Mouse (Mus musculus): Measurements from ENCODE around the gene Ahsa2.
A peak's percentile ranks its signal among the peaks of the same experiment; 100 is the strongest.
"Not testable (repeated sequence)": the region's sequence is repeated elsewhere in the genome, so short reads cannot be mapped to it uniquely, and the experiment has no call there.

Ahsa2 gene

DNA sequence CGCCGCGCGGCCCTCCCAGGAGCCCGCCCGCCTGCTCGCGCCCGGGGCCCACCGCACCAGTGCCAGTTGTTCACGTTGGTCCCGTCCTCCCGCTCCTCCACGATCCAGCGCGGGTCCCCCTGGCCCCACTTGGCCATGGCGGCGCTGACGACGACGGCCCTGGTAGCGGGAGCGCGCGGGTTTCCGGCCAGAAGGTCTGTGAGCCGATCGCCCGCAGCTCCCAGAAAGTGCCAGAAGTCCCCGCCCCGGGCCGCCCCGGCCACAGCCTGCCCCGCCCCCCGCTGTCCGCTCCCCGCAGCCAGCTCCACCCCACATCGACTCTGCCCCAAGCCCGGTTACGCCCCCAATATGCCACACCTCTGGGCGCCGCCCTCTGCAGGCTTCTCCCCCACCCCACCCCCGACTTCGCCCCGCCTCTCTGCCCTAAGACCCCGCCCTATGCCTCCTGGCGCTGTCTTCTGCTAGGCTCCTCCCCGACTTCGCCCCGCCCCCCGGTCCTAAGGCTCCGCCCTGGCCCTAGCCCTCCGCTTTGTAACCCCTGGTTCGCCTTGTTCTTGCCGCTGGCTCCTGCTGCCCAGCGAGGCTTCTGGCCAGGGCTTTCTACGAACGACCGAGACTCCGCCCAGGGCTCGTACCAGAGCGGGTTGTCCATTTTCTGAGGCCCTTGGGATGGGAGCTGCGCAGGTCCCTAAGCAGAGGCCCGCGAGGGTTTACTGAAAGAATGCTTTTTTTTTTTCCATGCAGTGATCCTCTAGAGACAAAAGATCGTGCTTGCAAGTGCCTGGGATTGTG lies at the start of gene Ahsa2:
Ahsa2 (minus strand) TSS at position 313 of the 792 bp plus-strand sequence.
- peak; percentile 97 to 99 for DNase-seq

DNA sequence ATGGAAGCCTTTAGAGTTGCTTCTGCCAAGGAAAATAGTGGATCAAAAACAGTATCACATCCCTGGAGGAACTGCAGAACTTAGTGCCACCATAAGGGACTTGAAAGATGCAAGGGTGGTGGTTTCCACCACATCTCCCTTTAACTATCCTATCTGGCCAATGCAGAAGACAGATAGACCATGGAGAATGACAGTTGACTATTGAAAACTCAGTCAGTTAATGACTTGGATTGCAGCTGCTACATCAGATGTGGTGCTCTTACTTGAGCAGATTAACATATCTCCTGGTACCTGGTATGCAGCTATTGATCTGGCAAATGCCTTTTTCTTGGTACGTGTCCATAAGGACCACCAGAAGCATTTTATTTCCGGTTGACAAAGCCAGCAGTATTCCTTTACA lies 39.6 kb upstream of the Ahsa2 start:
- DNase-seq = no peak

DNA sequence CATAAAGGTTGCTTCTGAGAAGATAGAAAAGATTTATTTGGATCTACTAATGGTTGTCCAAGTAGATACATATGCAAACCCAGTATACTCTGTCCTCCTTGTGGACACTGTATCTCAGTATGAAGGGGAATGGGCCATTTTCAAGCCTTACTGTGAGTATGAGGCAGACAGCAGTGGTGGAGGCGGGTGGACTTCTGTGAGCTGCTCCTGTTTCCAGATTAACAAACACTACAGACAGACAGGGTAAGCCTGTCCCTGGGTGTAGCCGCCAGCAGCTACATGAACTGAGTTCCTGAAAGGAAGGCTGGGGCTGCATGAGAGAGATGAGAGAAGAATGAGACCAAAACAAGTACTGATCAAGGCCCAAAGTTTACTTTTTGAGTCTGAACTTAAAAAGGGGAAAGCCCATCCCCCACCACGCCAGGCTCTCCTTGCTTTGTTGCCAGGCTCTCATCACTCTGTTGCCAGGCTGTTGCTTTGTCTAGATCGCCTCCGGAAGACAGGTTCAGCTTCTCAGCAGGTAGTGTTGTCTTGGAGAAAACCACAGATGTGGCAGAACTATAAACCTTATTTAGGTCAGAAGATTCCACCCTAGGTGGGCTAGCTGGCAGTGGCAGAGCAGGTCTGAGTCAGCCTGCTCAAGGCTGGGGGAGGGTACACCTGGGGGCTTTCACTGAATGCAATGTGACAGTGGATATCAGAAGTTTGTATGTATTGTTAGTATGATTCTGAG lies 22.8 kb upstream of the Ahsa2 start, which contains the start of gene 1700093K21Rik:
1700093K21Rik (minus strand) TSS at position 683 of the 733 bp plus-strand sequence.
- DNase-seq = no peak

DNA sequence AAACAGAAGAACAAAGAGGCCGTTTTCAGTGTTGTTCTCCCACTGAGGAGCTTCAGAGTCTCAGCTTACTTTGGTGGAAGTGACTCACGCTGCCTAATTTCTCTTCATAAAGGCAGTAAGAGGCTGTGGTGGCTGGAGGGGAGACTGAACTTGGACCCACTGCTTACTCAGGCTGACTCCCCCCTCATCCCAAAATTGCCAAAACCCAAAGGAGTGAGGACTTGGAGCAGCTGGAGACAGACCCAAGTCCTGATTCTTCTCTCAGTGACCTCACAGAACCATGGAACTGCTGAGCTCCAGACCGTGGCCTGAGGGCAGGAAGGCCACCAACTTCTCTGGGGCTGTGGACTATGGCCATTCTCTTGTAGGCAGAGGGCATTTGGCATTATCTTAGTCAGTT lies 21.2 kb upstream of the Ahsa2 start:
- no peak for DNase-seq

DNA sequence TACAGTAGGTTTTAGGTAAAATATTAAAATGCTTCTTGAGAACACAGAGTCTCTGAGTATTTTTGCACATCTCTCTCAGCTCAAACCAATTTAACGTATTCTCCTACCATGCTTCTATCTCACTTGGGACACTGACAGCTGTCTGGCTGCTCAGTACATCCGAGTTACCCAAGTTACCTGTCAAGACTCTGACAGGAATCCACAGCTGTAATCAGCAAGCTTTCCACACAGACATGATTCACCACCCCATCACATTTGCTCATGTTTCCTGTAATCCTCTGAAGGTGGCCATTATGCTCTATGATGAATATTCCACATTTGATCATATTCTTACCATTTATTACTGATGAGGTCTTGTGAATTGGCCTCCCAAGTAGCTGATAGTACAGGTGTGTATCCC lies 17.5 kb upstream of the Ahsa2 start:
- DNase-seq = no peak

DNA sequence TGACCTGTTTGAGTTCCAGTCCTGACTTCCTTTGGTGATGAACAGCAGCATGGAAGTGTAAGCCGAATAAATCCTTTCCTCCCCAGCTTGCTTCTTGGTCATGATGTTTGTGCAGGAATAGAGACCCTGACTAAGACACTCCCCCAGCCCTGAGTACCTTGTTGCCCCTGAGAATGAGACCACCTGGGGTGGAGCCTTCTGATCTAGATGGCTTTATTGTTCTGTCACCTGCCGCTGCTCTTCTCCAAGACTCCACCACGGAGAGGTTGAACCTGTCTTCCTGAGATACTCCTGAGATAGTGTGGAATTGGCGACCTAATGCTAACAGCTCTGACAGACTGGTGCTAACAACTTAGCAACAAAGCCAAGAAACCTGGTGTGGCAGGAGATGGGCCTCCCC lies 17.0 kb upstream of the Ahsa2 start:
- DNase-seq = not testable (repeated sequence)

DNA sequence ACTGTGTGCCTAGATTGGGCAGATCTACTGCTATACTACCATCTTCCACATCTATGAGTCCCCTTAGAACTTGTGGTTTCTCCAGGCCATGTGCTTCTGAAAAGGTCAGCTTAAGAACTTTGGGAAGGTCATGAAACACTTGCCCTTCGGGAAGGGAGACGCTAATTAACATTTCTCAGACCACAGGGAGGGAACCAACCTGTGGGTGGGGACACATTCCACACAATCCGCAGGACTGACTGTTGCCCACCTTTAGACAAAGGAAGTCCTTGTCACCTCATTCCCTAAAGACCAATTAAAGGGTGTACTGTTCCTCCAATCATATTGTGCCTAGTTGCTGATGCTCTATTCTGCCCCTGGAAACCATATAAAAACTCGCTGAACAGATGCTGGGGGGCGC lies 7.0 kb upstream of the Ahsa2 start:
- DNase-seq = not testable (repeated sequence)

DNA sequence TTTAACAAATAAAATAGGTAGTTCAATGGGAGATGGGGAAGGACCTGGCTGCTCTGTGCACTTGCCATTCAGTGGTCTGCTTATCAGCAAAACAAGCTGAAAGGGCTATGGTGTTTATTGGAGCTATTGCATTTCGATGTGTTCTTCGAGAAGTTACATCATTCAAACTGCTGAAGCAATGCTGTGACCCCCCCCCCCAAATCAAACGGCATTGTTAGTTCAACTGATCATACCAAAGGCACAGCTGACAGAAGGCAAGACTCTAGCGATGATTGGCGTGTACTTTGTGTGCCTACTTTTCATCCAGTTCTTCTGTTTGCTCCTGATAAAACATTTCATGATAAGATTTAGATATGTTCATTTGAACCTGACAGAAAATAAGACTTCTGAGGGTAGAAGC lies 779 bp upstream of the Ahsa2 start:
- DNase-seq = no peak

DNA sequence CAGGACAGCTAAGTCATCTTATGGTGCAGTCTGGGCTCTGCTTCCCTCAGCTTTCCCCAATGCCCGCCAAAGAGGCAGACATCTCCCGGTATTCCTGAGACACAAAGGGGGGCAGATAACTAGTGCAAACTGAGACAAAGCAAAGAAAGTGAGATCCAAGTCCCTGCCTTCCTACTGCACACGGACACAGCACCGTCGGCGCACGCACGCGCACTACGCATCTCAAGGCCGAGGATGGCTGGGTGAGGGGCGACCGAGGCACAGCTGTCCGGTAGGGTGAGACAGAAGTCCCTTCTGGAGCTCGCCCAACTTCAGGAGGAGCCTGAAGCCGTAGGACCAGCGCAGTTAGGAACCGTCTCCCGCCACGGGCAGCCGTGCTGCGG lies 504 bp downstream of the Ahsa2 start:
- no peak for DNase-seq

DNA sequence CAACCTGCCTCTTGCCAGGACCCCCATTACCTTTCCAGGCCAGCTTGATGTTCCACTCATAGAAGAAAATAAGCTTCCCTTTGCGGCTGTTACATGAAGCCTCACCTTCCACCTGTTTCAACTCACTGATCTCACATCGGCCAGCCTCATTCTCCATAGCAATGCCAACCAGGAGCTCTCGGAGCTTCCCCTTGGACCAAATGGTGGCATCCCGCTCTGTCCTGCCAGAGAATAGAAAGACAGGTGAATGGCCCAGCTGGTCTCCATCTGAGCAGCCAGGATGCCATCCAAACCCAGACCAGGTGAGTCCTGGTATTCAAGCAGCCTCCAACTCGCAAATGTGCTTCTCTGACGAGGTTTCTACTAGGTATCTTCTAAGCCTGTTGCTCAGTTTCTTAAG lies 1.2 kb downstream of the Ahsa2 start:
- no peak for DNase-seq

DNA sequence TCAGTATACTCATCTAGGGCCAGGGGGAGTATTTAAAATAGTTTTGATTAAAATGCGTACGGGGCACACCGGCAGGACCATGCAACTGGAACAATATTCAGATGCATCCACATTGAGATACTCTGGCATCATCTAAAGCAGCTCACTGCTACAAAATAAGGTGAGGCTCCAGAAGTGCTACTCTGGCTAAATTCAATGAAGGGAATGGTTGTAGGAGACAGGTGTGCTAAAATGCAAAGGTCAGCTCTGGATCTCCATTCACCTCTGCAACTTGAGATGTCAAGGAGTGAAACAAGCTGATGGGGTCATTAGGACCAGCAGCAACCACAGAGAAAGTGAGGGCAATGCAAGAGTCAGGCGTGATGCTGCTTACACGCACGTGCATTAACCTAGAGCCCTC lies 2.6 kb downstream of the Ahsa2 start:
- no peak for DNase-seq

DNA sequence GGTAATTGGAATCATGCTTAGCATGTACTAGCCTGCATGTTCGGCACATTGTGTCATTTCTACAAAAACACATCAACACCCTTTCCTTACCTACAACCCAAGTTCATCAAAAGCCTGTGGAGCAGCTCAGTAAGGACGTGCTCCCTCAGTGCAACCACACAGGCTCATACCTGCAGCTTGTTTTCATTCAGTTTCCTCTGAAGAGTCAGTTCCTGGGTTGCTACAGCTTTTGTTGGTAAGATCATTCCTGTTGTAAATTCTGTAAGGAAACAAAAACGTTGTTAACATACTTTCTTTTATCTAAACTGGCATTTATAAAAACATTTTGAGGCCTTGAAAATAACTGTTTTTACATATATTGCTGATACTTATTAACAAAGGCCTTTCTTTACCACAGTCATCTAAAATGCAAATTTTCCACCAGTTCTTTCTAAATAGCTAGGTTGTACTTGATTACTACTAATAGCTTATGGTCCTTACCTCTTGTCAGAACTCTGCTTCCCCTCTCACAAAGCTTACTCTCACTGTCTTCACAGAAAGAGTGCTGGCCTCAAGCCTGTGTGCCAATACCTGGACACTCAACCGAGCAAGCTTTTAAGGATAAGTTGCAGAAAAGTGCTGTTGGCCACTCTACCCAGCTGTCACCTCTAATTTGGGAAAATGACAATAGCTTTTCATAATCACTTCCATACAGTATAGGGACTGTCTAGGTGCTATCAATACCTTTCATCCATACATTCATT lies 5.6 kb downstream of the Ahsa2 start:
- no peak for DNase-seq

DNA sequence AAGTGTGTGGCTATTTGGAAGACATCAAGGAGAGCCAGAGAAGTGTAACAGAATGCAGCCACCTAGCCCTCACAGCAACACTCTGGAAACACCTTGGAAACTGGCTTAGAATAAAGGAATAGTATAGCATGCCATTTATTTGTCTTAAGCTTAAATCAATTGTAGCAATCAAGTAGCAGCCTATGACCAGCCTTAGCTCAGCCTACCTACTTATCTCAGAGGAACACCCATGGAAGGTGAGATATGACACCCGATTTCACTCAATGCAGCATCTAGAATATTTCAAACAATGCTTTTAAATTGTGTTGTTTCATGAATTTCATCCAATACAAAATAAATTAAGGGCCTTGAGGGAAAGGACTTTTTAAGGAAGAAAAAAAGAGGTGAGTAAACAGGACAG lies 7.9 kb downstream of the Ahsa2 start:
- DNase-seq = no peak

DNA sequence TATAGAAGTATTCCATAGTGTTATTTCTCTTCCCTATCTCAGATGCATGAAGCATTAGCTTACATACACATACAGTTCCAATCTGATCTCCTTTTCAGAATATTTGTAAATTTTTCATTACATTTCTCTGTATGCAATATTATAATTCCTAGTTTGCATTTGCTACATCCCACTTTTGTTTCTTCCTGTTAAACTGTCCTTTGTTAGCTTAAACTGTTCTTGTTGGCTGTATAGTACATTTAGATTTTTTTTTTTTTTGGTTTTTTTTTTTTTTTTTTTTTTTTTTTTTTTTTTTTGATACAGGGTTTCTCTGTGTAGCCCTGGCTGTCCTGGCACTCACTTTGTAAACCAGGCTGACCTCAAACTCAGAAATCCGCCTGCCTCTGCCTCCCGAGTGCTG lies 32.0 kb downstream of the Ahsa2 start:
- DNase-seq = not testable (repeated sequence)

All from thymus, postnatal 36 days (tissue).